Mouse (Mus musculus) yolk sac, embryonic 10.5 days (tissue): Measurements from ENCODE around the gene Ggps1.

Experiments
- DNase-seq: peaks from one replicate; pipeline ENCODE4 v3.0.0-alpha.2; 2017; ENCODE audit warnings: low spot score

Gene Ggps1

GRCm38 (mm10) chr13:14063013-14063941 lies at the start of gene Ggps1, which contains the start of gene Arid4b:
Gene Ggps1, minus strand, starts transcription at chr13:14063488.
Gene Arid4b, plus strand, starts transcription at chr13:14063232.
- DNase-seq = peak; percentile 98

GRCm38 (mm10) chr13:14111146-14111545 lies 47.9 kb upstream of the Ggps1 start:
- DNase-seq = no peak

GRCm38 (mm10) chr13:14110154-14110873 lies 47.0 kb upstream of the Ggps1 start:
- DNase-seq = no peak

GRCm38 (mm10) chr13:14103026-14103425 lies 39.7 kb upstream of the Ggps1 start:
- no peak for DNase-seq

GRCm38 (mm10) chr13:14088669-14089068 lies 25.4 kb upstream of the Ggps1 start:
- DNase-seq = no peak

- no peak for DNase-seq
Observed at GRCm38 (mm10) chr13:14075326-14075725, 12.0 kb upstream of the Ggps1 start.

- DNase-seq = no peak
Observed at GRCm38 (mm10) chr13:14074371-14074770, 11.1 kb upstream of the Ggps1 start.

GRCm38 (mm10) chr13:14069291-14069690 lies 6.0 kb upstream of the Ggps1 start:
- DNase-seq = no peak

- no peak for DNase-seq
Observed at GRCm38 (mm10) chr13:14068035-14068434, 4.7 kb upstream of the Ggps1 start.

GRCm38 (mm10) chr13:14065701-14066100 lies 2.4 kb upstream of the Ggps1 start:
- no peak for DNase-seq

- no peak for DNase-seq
Observed at GRCm38 (mm10) chr13:14065028-14065380, 1.7 kb upstream of the Ggps1 start.

- peak; percentile 39 for DNase-seq
Observed at GRCm38 (mm10) chr13:14064341-14065027, 1.2 kb upstream of the Ggps1 start.

- DNase-seq = no peak
Observed at GRCm38 (mm10) chr13:14063942-14064271, 619 bp upstream of the Ggps1 start.

- no peak for DNase-seq
Observed at GRCm38 (mm10) chr13:14062209-14063012, 877 bp downstream of the Ggps1 start.

- no peak for DNase-seq
Observed at GRCm38 (mm10) chr13:14059582-14059981, 3.7 kb downstream of the Ggps1 start.

- no peak for DNase-seq
Observed at GRCm38 (mm10) chr13:14056801-14057200, 6.5 kb downstream of the Ggps1 start.

- no peak for DNase-seq
Observed at GRCm38 (mm10) chr13:14049878-14050277, 13.4 kb downstream of the Ggps1 start.

- DNase-seq = no peak
Observed at GRCm38 (mm10) chr13:14044521-14044920, 18.8 kb downstream of the Ggps1 start.

GRCm38 (mm10) chr13:14043851-14044250 lies 19.4 kb downstream of the Ggps1 start:
- DNase-seq = no peak

- no peak for DNase-seq
Observed at GRCm38 (mm10) chr13:14040186-14040585, 23.1 kb downstream of the Ggps1 start.

- peak; percentile 91 for DNase-seq
Observed at GRCm38 (mm10) chr13:14039292-14039965, 23.9 kb downstream of the Ggps1 start, which contains the start of gene Tbce. Gene Tbce, minus strand, starts transcription at chr13:14039638.
